Mouse (Mus musculus): ENCODE data around the gene Olfr905. TPM values are rescaled to one million over a fixed set of nuclear protein-coding genes. Genes with fewer than 3 reads are reported as not detected.

Gene Olfr905
- polyA plus RNA-seq, 1 experiment from 2014 or later = not detected

- Histone ChIP-seq H3K9me3 (ENCODE audit: control insufficient read depth, low read length) (no peaks in the 10 kb centered on the region), H3K36me3 (ENCODE audit: control insufficient read depth, insufficient read depth, low read length) (no peaks in the 10 kb centered on the region), H3K4me1 (ENCODE audit: control insufficient read depth, insufficient read depth, low read length) (no peaks in the 10 kb centered on the region), H3K4me2 (no peak within 1 kb of the TSS), H3K9ac (ENCODE audit: low read length) (no peak within 1 kb of the TSS), H3K27me3 (ENCODE audit: control insufficient read depth, insufficient read depth, low read length) (no peaks in the 10 kb centered on the region), H3K4me3 (ENCODE audit: low read depth, low read length) (no peak within 1 kb of the TSS), H3K27ac (ENCODE audit: low read depth, low read length) (no peak within 1 kb of the TSS)
- 90% methylated on average over 1 of the region's 1 CpGs for WGBS
- DNase-seq (ENCODE audit: low spot score, missing footprints) (no peak), ATAC-seq (ENCODE audit: low FRiP score) (no peak)
Observed at GRCm38 (mm10) chr9:38521280-38521679, 50.4 kb downstream of the Olfr905 start, which contains the start of gene Olfr911-ps1. TSS of gene Olfr911-ps1 (plus strand) at chr9:38521580.

Other genes with a start within 250 kb of the Olfr905 start
- gene Olfr143, start 218.3 kb upstream of the Olfr905 start, polyA plus RNA-seq (2014; fragmentation: Nextera tagmentation; extraction: Ambion mirVana) = not detected in 2 replicates
- not detected in 2 replicates for gene Olfr895, start 203.3 kb upstream of the Olfr905 start, polyA plus RNA-seq (2014; fragmentation: Nextera tagmentation; extraction: Ambion mirVana)
- gene Olfr896-ps1, start 180.0 kb upstream of the Olfr905 start, polyA plus RNA-seq (2014; fragmentation: Nextera tagmentation; extraction: Ambion mirVana) = not detected in 2 replicates
- not detected in 2 replicates for gene Olfr25, start 142.0 kb upstream of the Olfr905 start, polyA plus RNA-seq (2014; fragmentation: Nextera tagmentation; extraction: Ambion mirVana)
- gene Olfr898, start 122.7 kb upstream of the Olfr905 start, polyA plus RNA-seq (2014; fragmentation: Nextera tagmentation; extraction: Ambion mirVana) = not detected in 2 replicates
- not detected in 2 replicates for gene Olfr250, start 104.2 kb upstream of the Olfr905 start, polyA plus RNA-seq (2014; fragmentation: Nextera tagmentation; extraction: Ambion mirVana)
- not detected in 2 replicates for gene Olfr251, start 94.0 kb upstream of the Olfr905 start, polyA plus RNA-seq (2014; fragmentation: Nextera tagmentation; extraction: Ambion mirVana)
- not detected in 2 replicates for gene Olfr147, start 69.4 kb upstream of the Olfr905 start, polyA plus RNA-seq (2014; fragmentation: Nextera tagmentation; extraction: Ambion mirVana)
- not detected in 2 replicates for gene Olfr901, start 41.7 kb upstream of the Olfr905 start, polyA plus RNA-seq (2014; fragmentation: Nextera tagmentation; extraction: Ambion mirVana)
- not detected in 2 replicates for gene Olfr902, start 23.5 kb upstream of the Olfr905 start, polyA plus RNA-seq (2014; fragmentation: Nextera tagmentation; extraction: Ambion mirVana)
- gene Olfr904, start 8.0 kb upstream of the Olfr905 start, polyA plus RNA-seq (2014; fragmentation: Nextera tagmentation; extraction: Ambion mirVana) = not detected in 2 replicates
- not detected in 2 replicates for gene Olfr906, start 16.0 kb downstream of the Olfr905 start, polyA plus RNA-seq (2014; fragmentation: Nextera tagmentation; extraction: Ambion mirVana)
- gene Olfr907, start 24.7 kb downstream of the Olfr905 start, polyA plus RNA-seq (2014; fragmentation: Nextera tagmentation; extraction: Ambion mirVana) = not detected in 2 replicates
- not detected in 2 replicates for gene Olfr911-ps1, start 50.5 kb downstream of the Olfr905 start, polyA plus RNA-seq (2014; fragmentation: Nextera tagmentation; extraction: Ambion mirVana)
- not detected in 2 replicates for gene Olfr910, start 66.7 kb downstream of the Olfr905 start, polyA plus RNA-seq (2014; fragmentation: Nextera tagmentation; extraction: Ambion mirVana)
- gene Olfr912, start 109.1 kb downstream of the Olfr905 start, polyA plus RNA-seq (2014; fragmentation: Nextera tagmentation; extraction: Ambion mirVana) = not detected in 2 replicates
- not detected in 2 replicates for gene Olfr913, start 121.7 kb downstream of the Olfr905 start, polyA plus RNA-seq (2014; fragmentation: Nextera tagmentation; extraction: Ambion mirVana)
- gene Olfr914, start 134.0 kb downstream of the Olfr905 start, polyA plus RNA-seq (2014; fragmentation: Nextera tagmentation; extraction: Ambion mirVana) = not detected in 2 replicates
- not detected in 2 replicates for gene Olfr916, start 188.8 kb downstream of the Olfr905 start, polyA plus RNA-seq (2014; fragmentation: Nextera tagmentation; extraction: Ambion mirVana)
- gene Olfr917, start 194.7 kb downstream of the Olfr905 start, polyA plus RNA-seq (2014; fragmentation: Nextera tagmentation; extraction: Ambion mirVana) = not detected in 2 replicates
- not detected in 2 replicates for gene Olfr918, start 203.5 kb downstream of the Olfr905 start, polyA plus RNA-seq (2014; fragmentation: Nextera tagmentation; extraction: Ambion mirVana)
- not detected in 2 replicates for gene Olfr919, start 232.6 kb downstream of the Olfr905 start, polyA plus RNA-seq (2014; fragmentation: Nextera tagmentation; extraction: Ambion mirVana)
- gene Vwa5a, start 247.2 kb downstream of the Olfr905 start, polyA plus RNA-seq (2014; fragmentation: Nextera tagmentation; extraction: Ambion mirVana) = 8.2 and 10.6 TPM in 2 replicates

Data from midbrain, embryonic 11.5 days (tissue).